Mouse (Mus musculus) embryonic facial prominence, embryonic 13.5 days (tissue): ENCODE results near the gene Hist1h2ae. TPM values are rescaled to one million over a fixed set of nuclear protein-coding genes. Genes with fewer than 3 reads are reported as not detected.
"Not testable (repeated sequence)": the region's sequence is repeated elsewhere in the genome, so short reads cannot be mapped to it uniquely, and the experiment has no call there.

Experiments
- ATAC-seq: fragments of 200-750 bp; cut with Nextera tagmentation; 2 replicates; pipeline ENCODE4 v1.8.0; 2017; ENCODE audit warnings: low read depth; ENCODE audit not compliant: insufficient number of reproducible peaks, insufficient read depth, low FRiP score, low TSS enrichment
- H3K27ac ChIP-seq: fragments of 300-500 bp; sonication (generic); 2 replicates; pipeline ENCODE4 v1.5.1; 2015; ENCODE audit warnings: moderate library complexity, mild to moderate bottlenecking, inconsistent platforms
- H3K27me3 ChIP-seq: fragments of 300-500 bp; sonication (generic); 2 replicates; pipeline ENCODE4 v1.6.1; 2015; ENCODE audit warnings: mild to moderate bottlenecking, inconsistent platforms
- H3K36me3 ChIP-seq: fragments of 300-500 bp; sonication (generic); 2 replicates; pipeline ENCODE4 v1.6.1; 2015; ENCODE audit warnings: mild to moderate bottlenecking, inconsistent platforms
- H3K4me1 ChIP-seq: fragments of 300-500 bp; sonication (generic); 2 replicates; pipeline ENCODE4 v1.6.1; 2015; ENCODE audit warnings: inconsistent platforms
- H3K4me2 ChIP-seq: fragments of 300-500 bp; sonication (generic); 2 replicates; pipeline ENCODE4 v1.6.1; 2015; ENCODE audit warnings: moderate library complexity, mild to moderate bottlenecking, inconsistent platforms
- H3K4me3 ChIP-seq: fragments of 300-500 bp; sonication (generic); 2 replicates; pipeline ENCODE4 v1.5.1; 2015; ENCODE audit warnings: mild to moderate bottlenecking, inconsistent platforms
- H3K9ac ChIP-seq: fragments of 300-500 bp; sonication (generic); 2 replicates; pipeline ENCODE4 v1.6.1; 2015; ENCODE audit warnings: mild to moderate bottlenecking, inconsistent platforms
- H3K9me3 ChIP-seq: fragments of 300-500 bp; sonication (generic); 2 replicates; pipeline ENCODE4 v1.6.1; 2016; ENCODE audit warnings: inconsistent platforms
- WGBS: fragments of 180-500 bp; shearing (Covaris S2); methylation state at CpG from one replicate; pipeline ENCODE4 v1.1.7; 2015; ENCODE audit warnings: mixed read lengths; 5-methylcytosine and 5-hydroxymethylcytosine counted together
- polyA plus RNA-seq: library from polyadenylated mRNA; unstranded; fragments of >200 nt; fragmentation: Nextera tagmentation; extraction: Ambion mirVana; gene quantifications from 2 replicates; pipeline ENCODE4 v1.2.1, GENCODE M21; 2015

Gene Hist1h2ae
- polyA plus RNA-seq, 1 experiment from 2014 or later = 108 TPM

DNA sequence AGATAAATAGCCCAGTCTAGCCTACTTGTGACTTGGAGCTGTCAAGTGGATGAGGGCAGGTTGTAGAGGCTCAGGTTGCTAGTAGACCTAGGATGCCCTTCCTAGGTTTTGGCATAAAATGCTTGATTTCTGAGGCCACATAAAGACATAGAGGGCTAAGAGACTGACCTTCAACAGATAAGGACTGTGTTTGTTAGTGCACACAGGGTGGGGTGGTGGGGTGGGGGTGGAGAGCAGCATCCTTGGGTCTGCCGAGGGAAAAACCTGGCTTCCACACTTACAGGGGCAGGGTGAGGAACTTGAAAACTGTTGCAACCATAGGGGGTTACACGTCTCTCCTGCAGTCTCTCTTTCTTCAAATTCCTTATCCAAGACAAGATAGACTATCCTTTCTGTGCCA lies 24.2 kb upstream of the Hist1h2ae start:
- 87% methylated on average over 2 of the region's 2 CpGs for WGBS
- no peak for ATAC-seq
- H3K4me1 ChIP-seq = no peaks in the 10 kb centered on the region

DNA sequence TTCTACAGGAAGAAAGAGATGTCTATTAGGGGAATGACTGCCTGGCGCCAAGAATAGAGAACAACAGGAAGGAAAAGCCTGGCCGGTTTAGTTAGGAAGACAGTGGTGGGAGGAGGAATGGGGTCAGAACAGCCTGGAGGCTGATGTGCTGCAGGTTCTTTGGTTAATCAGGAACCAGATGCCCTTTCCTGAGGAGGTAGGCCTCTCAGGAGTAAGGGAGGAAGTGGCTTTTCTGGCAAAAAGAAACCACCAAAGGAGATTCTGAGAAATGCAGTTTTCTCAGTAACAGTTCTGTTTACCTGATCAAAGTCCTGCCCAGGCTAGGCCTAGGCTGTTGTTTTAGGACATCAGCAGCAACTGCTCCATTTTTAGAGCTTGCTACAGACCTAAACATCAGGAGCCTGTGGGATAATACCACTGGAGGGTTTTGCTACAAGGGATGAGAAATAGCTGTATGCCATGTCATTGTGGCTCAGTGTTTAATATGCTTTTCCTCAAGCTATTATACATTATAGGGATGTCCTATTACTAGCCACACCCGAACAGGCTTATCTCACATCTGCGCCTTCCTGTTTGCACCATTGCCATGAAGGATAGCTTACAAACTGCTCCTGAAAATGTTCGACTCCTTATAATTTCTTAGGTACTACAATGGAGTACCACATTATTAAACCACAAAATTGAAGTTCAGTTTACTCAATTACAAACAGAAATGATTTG lies 22.2 kb upstream of the Hist1h2ae start:
- H3K4me3 ChIP-seq = no peak overlapping the region
- WGBS = 65% methylated on average over 5 of the region's 5 CpGs
- no peaks in the 10 kb centered on the region for H3K4me1 ChIP-seq
- no peak overlapping the region for H3K9ac ChIP-seq
- H3K4me2 ChIP-seq = no peak overlapping the region
- H3K9me3 ChIP-seq = no peaks in the 10 kb centered on the region
- H3K36me3 ChIP-seq = no peaks in the 10 kb centered on the region
- no peaks in the 10 kb centered on the region for H3K27me3 ChIP-seq
- peak overlapping the region; percentile 44 for H3K27ac ChIP-seq
- no peak for ATAC-seq

More for the DNA sequence above, 24.2 kb upstream of the Hist1h2ae start:
- no peaks in the 10 kb centered on the region for H3K27me3 ChIP-seq
- no peak overlapping the region for H3K4me3 ChIP-seq
- H3K9me3 ChIP-seq = no peaks in the 10 kb centered on the region
- no peak overlapping the region for H3K4me2 ChIP-seq
- H3K9ac ChIP-seq = no peak overlapping the region
- H3K27ac ChIP-seq = no peak overlapping the region
- no peaks in the 10 kb centered on the region for H3K36me3 ChIP-seq

DNA sequence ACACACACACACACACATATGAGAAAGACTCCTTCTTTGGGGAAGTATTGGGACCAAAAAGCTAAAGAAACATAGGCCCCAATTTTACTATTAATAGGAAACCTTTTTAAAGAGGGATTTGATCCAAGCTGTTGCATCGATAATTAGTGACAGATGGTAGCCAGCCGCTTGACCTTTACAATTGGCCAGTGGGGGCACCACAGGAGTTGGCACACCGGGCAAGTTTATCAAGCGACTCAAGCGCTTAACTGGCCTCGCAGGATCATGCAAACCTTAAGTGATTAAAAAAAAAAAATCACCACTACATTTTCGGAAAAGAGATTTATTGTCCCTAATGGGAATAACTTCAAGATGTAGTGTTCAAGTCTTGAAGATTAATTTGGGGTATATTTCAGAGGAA lies 21.6 kb upstream of the Hist1h2ae start:
- H3K9ac ChIP-seq = no peak overlapping the region
- H3K27me3 ChIP-seq = no peaks in the 10 kb centered on the region
- no peak overlapping the region for H3K27ac ChIP-seq
- H3K4me3 ChIP-seq = no peak overlapping the region
- H3K4me2 ChIP-seq = no peak overlapping the region
- WGBS = 70% methylated on average over 7 of the region's 7 CpGs
- ATAC-seq = no peak
- no peaks in the 10 kb centered on the region for H3K36me3 ChIP-seq
- H3K9me3 ChIP-seq = no peaks in the 10 kb centered on the region
- no peaks in the 10 kb centered on the region for H3K4me1 ChIP-seq

DNA sequence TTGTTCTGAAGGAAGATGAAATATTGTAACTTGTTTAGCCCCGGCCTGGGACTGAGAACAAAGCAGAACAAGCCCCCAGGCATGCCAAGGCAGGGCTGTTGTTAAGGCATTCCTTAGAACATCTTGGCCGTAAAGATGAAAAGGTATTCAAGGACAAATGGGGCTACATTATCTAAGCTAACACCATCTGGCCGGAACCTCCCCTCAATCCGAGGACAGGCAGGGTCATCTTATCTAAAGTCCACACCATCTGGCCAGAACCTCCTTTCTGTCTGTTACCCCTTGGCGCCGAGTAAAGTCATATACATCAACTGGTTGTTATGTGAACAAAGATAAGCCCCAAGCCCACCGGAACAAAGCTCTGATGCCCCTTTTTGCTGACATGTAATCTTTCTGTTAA lies 20.9 kb upstream of the Hist1h2ae start:
- not testable (repeated sequence) for H3K9ac ChIP-seq, H3K4me1 ChIP-seq, ATAC-seq, H3K4me2 ChIP-seq, H3K27me3 ChIP-seq, H3K36me3 ChIP-seq, H3K27ac ChIP-seq, H3K4me3 ChIP-seq, H3K9me3 ChIP-seq
- 86% methylated on average over 7 of the region's 7 CpGs for WGBS

DNA sequence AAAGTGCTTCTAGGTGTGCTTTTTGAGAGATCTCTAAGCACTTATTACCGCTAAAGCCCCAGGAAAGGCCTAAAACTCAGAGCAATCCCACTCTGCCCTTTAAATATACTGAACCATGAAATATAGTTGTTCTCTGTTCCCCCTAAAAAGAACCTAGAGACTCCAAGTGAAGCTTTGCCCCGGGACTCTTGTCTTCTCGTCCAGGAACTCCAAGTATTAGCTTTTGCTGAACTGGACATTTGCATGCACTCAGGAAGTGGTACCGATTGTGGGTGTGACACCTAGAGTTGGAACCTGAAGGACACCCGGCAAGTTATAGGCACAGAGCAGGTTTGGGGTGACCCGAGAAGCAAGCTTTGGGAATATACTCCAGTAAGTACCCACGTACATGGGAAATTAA lies 20.2 kb upstream of the Hist1h2ae start:
- H3K36me3 ChIP-seq = no peaks in the 10 kb centered on the region
- 93% methylated on average over 7 of the region's 7 CpGs for WGBS
- no peak overlapping the region for H3K27ac ChIP-seq
- H3K27me3 ChIP-seq = no peaks in the 10 kb centered on the region
- no peak overlapping the region for H3K9ac ChIP-seq
- peaks cover 4% of the 10 kb centered on the region; the same call in 1 of the 2 replicates for H3K4me1 ChIP-seq
- no peak overlapping the region for H3K4me3 ChIP-seq
- H3K4me2 ChIP-seq = no peak overlapping the region
- H3K9me3 ChIP-seq = no peaks in the 10 kb centered on the region
- ATAC-seq = no peak

DNA sequence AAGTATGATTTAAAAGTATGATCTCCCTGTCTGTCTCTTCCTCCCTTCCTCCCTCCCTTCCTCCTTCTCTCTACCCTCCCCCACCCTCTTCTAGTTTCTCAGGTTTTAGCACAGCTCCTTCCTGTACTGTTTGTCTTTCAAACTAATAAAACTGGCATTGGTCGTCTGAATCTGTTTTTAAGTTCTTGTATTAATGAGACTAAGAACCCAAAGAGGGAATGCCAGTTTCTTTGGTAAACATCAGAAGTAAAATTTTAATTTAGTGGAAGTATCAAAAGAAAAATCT lies 15.9 kb upstream of the Hist1h2ae start:
- Histone ChIP-seq H3K9ac (peak overlapping the region; percentile 72), H3K27me3 (no peaks in the 10 kb centered on the region), H3K9me3 (no peaks in the 10 kb centered on the region), H3K4me2 (peak overlapping the region; percentile 84), H3K36me3 (no peaks in the 10 kb centered on the region), H3K27ac (peak overlapping the region; percentile 95), H3K4me3 (peak overlapping the region; percentile 50), H3K4me1 (peaks cover 28% of the 10 kb centered on the region)
- ATAC-seq = no peak
- WGBS = 7% methylated on average over 1 of the region's 1 CpGs

DNA sequence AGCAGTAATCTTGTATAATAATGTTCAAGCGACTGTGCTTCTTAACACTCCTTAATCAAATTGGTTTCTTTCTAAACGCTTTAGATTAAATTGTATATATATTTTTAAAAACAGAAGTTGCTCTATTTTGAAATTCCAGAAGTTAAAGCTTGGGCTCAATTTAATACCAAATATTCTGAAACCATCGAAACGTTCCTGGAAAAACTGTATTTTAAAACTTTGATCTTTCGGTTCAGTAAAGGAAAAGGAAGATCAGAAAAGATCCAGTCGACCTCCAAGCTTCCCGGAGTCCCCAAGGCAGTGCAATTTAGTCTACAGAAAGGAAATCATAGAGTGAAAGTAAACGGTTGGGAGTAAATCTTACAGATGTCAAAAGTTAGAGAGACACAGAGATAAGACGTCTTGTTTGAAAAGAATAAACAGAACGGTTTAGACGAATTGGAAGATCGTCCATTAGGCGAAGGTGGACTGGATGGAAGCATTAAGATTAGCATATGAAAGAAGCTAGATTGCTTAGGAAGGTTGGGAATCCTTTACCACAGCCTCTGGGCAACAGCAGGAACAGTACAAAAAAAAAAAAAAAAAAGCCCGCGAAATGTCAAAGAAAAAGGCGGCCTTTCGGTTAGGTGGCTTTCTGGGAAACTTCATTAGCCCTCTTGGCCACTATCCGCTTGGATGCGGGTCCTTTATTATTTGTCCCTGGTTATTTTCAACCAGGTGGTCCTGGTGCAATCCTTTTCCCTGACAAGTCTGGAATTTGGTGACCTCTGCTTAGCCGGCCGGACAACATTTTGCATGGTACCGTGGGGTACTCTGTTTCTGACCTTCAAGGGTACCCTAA lies 15.3 kb upstream of the Hist1h2ae start:
- Histone ChIP-seq H3K4me2 (peak overlapping the region; percentile 84), H3K9me3 (no peaks in the 10 kb centered on the region), H3K27ac (peak overlapping the region; percentile 95), H3K27me3 (no peaks in the 10 kb centered on the region), H3K9ac (peak overlapping the region; percentile 72), H3K36me3 (no peaks in the 10 kb centered on the region), H3K4me3 (peak overlapping the region; percentile 50), H3K4me1 (peaks cover 29% of the 10 kb centered on the region)
- ATAC-seq = no peak
- 2% methylated on average over 22 of the region's 22 CpGs for WGBS

DNA sequence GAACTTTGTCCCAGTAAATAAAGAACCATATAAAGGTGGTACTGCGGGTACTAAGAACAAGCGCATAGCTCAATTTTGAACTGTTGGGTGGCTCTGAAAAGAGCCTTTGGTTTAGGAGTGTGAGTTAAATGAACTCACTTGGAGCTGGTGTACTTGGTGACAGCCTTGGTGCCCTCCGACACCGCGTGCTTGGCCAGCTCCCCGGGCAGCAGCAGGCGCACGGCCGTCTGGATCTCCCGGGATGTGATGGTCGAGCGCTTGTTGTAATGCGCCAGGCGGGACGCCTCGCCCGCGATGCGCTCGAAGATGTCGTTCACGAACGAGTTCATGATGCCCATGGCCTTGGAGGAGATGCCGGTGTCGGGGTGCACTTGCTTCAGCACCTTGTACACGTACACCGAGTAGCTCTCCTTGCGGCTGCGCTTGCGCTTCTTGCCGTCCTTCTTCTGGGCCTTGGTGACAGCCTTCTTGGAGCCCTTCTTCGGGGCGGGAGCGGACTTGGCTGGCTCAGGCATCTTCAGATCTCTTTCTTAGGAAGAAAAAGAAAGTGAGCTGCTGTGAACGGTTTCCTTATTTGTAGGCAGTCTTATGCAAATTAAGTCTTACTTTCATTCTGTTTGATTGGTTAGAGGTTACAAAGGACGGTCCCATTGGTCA lies 14.6 kb upstream of the Hist1h2ae start:
- not testable (repeated sequence) for H3K27me3 ChIP-seq, H3K36me3 ChIP-seq, H3K9me3 ChIP-seq
- H3K4me2 ChIP-seq = peak overlapping the region; percentile 84
- peak overlapping the region; percentile 50 for H3K4me3 ChIP-seq
- peak overlapping the region; percentile 98 for H3K27ac ChIP-seq
- ATAC-seq = peak; percentile 85
- H3K4me1 ChIP-seq = peaks cover 34% of the 10 kb centered on the region
- WGBS = under 1% methylated on average over 34 of the region's 36 CpGs
- H3K9ac ChIP-seq = peak overlapping the region; percentile 78

DNA sequence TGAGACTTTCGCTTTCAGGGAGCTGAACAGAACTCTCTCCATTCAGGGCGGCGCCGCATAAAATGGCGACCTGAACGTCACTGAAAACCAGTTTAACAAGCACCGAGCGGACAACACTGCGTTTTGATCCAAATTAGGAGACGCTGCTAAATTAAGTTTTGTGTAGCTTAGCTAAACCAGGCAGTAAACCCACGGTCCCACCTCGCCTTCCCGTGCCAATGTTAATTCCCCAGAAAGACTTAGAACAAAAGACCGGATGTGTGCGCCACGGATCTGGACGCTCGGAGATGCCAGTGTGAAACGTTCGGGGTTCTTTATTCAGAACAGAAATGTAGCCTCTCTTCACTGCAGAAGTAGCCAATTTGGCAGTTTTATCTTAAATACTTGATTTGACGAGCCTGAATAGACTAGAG lies 14.0 kb upstream of the Hist1h2ae start:
- H3K4me2 ChIP-seq = peak overlapping the region; percentile 84
- H3K27ac ChIP-seq = peak overlapping the region; percentile 98
- H3K9ac ChIP-seq = peak overlapping the region; percentile 78
- WGBS = under 1% methylated on average over 21 of the region's 21 CpGs
- H3K4me1 ChIP-seq = peaks cover 34% of the 10 kb centered on the region
- H3K4me3 ChIP-seq = peak overlapping the region; percentile 50
- H3K9me3 ChIP-seq = no peaks in the 10 kb centered on the region
- no peak for ATAC-seq
- no peaks in the 10 kb centered on the region for H3K36me3 ChIP-seq
- no peaks in the 10 kb centered on the region for H3K27me3 ChIP-seq

DNA sequence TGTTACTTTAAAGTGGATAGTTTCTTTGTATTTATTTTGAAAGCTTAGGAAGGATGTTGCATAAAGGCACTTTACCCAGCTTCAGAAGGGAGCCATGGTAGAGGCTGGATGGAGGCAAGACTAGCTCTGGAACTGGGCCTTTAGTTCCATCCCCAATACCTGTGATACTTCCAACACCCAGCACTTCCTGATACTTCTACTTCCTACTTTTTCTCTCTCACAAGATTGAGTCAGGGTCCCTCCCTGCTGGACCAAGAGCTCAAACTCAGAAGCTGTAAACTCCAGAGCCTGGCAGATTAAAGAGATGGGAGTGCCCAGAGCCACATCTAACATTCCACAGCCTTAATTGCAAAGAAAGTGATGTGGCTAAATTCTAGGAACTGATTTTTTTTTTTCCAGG lies 13.3 kb upstream of the Hist1h2ae start:
- H3K9me3 ChIP-seq = no peaks in the 10 kb centered on the region
- H3K4me1 ChIP-seq = peaks cover 34% of the 10 kb centered on the region
- peak overlapping the region; percentile 98 for H3K27ac ChIP-seq
- H3K4me2 ChIP-seq = peak overlapping the region; percentile 84
- peak overlapping the region; percentile 50 for H3K4me3 ChIP-seq
- H3K27me3 ChIP-seq = no peaks in the 10 kb centered on the region
- no peaks in the 10 kb centered on the region for H3K36me3 ChIP-seq
- ATAC-seq = no peak
- H3K9ac ChIP-seq = peak overlapping the region; percentile 78

DNA sequence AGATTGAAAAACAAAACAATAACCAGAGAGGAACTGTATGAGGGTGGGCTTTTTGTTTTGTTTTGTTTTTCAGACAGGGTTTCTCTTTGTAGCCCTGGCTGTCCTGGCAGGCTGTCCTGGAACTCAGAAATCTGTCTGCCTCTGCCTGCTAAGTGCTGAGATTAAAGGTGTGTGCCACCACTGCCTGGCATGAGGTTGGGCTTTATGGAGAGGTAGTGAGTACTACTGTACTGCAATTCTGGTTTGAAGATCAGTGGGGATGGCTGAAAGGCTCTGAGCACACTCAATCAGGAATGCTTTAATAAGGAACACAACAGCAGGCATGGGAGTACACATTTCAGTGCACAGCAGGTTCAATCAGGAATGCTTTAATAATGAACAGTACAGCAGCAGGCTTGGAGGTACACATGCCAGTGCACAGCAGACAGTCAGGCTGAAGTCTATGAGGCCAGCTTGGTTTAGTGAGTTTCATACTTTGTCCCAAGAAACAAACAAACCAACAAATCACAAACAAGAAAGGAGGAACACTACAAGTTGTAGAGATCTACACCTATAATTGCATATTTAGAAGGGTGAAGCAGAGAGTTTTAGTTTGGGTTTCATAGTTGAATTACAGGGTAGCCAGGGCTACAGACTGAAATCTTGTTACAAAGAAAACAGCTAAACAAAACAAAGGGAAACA lies 12.5 kb upstream of the Hist1h2ae start:
- Histone ChIP-seq H3K9ac (peak overlapping the region; percentile 41; the same call in 1 of the 2 replicates), H3K27me3 (no peaks in the 10 kb centered on the region), H3K4me3 (no peak overlapping the region), H3K4me2 (peak overlapping the region; percentile 84), H3K27ac (peak overlapping the region; percentile 98), H3K4me1 (peaks cover 34% of the 10 kb centered on the region), H3K36me3 (no peaks in the 10 kb centered on the region), H3K9me3 (no peaks in the 10 kb centered on the region)
- no peak for ATAC-seq
